Mouse (Mus musculus) right cerebral cortex, postnatal 14 days (tissue): ENCODE measurements around the gene Kcnmb2.

Source experiments
- DNase-seq: peaks from one replicate; pipeline ENCODE4 v3.0.0; 2022

The Kcnmb2 gene

GRCm38 (mm10) chr3:32020981-32021380 is 118.7 kb downstream of the Kcnmb2 start:
- DNase-seq, result no peak

DNA sequence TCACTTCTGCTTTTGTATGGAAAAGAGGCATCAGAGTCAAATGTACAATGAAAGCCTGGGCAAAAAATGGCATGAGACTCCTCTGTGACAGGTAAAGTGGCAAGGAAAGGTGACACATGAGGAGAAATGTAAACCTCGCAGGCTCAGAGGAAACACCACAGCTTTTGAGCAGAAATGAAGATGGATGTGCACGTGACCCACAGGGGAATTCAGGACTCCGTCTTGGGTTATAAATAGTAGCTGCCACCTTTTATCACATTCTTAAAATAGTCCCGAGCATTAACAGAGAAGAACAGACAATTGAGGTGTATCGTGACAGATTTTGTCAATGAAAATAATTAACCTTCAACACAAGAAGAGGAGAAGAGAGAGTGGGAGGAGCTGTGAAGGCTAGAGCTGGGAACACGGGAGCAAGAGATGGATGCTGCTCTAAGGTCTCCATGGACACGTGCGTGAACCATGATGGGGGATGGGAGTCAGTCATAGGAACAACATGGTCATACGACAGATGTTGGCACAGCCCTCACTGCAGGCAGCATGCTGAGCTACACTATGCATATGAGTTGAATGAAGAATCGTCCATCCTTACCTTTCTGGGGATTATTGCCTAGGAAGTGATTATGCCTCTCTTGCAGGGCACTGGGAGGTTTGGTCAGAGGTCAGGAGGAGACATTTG is 127.2 kb downstream of the Kcnmb2 start:
- no peak for DNase-seq

- no peak for DNase-seq
Observed at GRCm38 (mm10) chr3:32032381-32032780, 130.1 kb downstream of the Kcnmb2 start.

GRCm38 (mm10) chr3:32043814-32044213 is 141.5 kb downstream of the Kcnmb2 start:
- DNase-seq, result no peak

DNA sequence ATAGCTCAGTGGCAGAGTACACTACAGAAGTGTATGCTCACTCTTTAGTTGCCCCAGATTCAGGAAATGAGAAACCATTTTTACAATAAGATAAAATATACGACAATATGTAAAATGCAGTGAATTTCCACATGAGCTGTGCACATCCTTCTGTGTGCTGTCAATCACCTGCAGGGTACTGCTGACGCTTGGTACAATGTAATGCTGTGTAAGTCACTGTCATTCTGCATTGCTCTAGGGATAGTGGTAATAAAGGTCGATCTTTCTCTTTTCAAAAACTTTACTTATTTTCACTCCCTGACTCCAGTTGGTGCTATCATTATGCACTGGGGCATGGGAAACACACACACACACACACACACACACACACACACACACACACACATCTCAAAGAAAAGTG is 146.5 kb downstream of the Kcnmb2 start:
- no peak for DNase-seq

DNA sequence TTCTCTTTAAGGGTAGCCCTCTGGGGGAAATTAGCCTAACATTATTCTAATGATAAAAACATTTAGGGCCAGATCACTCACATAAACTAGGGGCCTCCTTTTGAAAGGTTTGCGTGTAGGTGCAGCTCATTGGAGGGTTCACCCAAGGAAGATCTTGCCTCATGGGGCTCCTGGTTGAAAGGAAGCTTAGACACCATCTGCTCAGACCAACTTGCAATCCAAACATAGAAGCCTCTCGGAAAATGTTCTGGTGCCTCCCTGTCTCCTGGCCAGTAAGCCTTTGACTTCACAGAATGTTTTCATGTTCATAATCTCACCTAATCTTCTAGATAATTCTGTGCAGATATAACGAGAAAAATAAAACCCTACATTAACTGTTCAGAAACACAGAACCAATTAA is 150.3 kb downstream of the Kcnmb2 start:
- DNase-seq, result no peak

DNA sequence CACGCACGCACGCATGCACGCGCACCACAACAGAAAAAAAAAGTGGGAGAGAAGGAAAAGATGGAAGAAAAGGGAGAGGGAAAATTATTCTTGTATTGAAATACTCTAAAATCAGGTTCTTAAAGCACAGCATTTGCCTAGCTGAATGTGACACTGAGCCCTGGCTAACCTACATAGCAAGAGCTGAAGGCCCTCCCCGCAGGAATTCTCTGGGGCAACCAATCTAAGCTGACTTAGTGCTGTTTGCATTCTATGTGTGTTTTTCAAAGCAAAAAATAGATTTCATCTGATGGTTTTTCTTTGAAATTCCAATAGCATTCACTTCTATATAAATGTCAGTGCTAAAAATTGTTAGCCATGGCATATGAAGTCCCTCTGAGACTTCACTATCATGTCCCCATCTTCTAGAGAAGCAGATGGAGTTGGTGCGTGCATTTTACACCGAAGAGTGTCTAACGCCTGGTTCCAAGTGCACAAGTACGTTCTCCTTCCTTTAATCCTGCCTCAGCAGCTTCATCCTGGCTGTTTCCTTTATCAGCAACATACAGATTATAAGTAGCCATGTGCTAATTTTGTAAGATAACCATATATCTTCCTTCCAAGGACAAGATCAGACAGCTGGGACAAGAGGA is 151.4 kb downstream of the Kcnmb2 start:
- no peak for DNase-seq

DNA sequence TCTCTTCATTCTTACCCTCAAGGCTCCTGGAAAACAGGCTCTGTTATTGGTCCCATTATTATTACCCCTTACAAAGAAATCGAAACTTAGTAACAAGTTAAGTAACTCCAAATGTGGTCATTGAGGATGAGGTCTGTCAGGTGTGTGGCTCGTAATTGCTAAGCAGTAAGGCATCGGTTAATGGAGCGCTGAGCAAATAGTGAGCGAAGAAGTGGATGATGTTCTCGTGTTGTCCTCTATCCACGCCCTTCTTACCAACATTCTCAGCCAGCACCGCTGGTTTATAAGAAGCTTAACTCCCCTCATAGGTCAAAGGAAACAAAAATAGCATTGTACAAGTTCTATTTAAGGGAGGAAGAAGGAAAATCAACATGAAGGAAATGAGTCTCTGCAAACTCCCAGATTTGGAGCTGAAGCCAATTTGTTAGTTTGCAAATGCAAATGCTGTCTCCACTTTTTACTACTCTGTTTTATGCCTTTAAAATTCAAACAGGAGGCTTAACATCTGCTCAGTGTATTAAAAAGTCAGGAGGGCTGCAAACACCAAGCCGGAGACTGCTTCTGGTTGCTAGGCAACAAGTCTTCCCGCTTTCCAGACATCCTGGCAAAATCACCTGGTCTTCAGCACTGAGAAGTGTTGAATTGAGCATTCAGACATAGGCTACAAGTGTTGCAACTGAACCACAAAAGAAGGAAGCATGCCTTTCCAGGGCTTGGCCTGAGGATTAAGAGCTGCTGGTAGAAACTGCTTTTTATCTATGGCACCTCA is 157.8 kb downstream of the Kcnmb2 start:
- no peak for DNase-seq

DNA sequence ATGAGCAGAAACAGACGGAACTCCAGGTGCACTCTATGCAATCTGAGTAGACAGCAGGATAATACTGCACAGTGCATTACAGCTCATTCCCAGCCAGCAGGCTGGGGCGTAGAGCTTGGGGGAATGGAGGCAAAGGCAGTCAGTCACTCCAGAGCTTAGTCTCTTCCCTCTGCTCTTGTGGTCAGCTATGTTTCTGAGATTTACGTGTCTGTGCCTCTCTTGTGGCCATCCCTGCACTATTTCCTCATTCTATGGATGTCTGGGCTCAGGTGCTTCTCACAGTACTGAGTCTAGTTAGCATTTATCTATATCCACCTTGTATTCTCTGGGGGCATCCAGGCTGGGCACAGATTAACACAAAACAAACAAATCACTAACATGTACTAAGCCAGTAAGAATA is 160.4 kb downstream of the Kcnmb2 start:
- no peak for DNase-seq

DNA sequence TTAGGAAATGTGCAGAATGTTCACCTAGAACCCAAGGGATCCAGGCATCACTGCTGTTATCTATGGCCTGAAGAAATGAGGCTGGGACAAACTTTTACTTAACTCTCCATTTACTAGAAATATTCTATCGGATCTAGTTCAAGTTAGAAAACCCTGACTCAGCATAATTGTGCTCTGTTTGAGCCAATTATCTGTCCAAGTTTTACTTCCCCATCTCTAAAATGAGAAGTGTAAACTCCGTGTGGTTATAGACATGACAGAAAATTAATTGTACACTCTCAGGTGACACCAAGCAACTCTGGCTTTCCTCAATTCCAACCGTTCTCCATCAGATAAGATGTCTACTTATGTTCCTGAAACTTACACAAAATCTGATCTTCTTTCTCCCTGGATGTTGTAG is 161.0 kb downstream of the Kcnmb2 start:
- DNase-seq, result no peak

DNA sequence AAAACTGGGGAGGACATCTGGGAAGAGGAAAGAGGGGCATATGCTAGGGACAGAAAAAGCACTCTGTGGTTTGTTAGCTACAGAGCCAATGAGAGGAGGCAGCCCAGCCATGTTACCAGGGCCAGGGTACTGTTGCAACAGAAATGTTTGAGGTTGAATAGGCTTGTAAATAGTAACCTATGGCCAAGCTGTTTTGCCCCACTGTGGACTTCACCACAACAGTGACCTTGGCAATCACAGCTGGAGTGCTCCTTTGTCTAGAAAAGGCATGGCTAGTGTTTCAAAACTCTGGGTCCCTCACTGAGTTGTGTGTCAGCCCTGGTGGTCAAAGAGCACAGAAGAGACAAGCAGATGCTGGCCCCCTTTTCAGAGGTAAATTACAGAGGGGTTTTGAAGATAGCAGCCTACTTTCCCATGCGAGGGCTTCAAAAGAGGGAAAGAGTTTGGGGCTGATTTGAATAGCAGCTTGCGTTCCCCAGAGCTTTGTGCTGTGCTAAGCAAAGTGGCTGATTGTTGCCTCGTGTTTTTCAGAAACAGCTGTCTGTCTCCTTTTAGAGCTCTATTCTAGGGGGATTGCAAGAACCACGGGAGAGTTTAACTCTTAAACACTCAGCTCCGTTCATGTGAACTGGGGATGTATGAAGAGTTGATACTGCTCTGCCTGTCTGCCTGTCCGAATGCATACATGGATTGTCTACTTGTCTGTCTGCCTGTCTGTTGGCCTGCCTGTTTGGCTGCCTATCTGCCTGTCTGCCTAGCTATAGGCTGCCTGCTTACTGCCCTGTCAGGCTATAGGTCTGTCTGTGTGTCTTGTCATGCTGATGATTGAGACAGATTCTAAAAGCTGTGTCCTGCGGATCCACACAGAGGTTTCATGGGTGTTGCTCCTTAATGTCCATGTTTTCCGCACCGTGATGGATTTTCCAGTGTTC is 165.0 kb downstream of the Kcnmb2 start:
- no peak for DNase-seq

DNA sequence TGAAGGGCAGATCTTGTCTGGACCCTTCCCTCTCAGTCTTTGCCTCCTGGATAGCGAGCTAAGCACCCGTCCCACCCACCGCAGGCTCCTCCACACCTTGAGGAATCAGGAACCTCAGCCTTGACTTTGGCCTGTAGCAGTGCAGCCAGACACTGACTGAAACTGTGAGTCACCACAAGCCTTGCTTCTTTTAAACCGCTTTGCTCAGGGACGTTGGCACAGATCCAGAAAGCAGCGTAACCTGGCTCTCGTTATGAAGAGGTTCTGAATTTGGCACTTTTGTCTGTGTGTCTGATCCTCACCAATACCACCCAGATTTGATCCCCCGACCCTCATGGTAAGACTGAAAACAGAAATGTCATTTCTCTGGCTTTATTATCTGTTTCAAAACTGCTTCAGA is 171.6 kb downstream of the Kcnmb2 start:
- DNase-seq, result peak; percentile 27

GRCm38 (mm10) chr3:32088762-32089161 is 186.5 kb downstream of the Kcnmb2 start:
- DNase-seq, result no peak

DNA sequence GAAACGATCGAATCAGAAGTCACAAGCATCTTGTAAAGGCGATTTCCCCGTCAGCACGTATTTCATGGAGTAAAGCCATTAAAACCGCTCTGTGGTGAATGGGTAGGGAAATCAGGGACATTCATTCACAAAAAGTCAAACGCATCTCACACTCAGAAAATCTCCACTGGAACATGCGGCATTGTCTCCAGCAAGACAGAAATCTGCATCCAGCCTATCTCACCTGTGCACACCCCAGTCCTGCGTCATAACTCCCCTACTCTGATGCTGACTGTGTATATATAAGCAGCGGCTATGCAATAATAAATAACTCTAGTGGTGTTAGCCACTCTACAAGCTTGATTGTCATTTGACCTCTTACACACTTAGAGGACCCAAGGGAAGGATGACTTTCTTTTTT is 199.1 kb downstream of the Kcnmb2 start:
- no peak for DNase-seq

DNA sequence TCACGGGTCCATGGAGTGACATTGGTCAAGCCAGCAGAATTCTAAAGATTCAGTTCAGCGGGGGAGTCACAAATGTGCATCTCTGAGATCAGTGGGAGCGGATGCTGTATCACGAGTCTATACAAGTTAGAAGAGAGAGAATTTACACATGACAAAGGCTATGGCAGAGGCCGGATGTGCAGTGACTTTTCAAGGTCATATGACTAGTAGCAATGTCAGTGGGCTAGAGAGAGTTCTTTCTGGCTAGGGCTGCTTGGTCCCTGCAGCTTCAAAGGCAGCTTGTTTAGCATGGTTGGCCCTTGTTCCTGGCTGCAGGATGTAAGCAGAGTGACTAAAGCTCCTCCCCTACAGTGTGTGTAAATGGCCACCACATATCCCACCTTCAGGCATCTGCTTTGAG is 217.5 kb downstream of the Kcnmb2 start:
- DNase-seq, result no peak

- DNase-seq, result no peak
Observed at GRCm38 (mm10) chr3:32121731-32122130, 219.4 kb downstream of the Kcnmb2 start.

- no peak for DNase-seq
Observed at GRCm38 (mm10) chr3:32125431-32125830, 223.1 kb downstream of the Kcnmb2 start.

DNA sequence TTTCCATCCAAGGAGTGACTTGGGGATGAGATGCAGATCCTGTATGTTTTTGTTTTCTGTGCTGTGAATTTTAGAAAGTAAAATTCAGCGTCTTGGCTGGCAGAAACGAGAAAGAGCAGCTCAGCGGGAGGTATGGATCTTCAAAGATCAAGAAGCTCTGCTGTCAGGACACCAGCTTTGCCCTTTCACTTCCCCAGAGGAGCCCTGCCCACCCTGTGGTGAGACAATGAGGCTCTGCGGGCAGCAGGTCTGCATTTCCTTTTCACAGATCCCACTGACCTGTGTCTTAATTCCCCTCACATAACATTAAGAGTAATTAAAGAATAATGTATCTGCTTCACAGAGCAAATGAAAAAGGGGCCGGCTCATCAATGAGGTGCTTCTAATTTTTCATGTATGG is 226.1 kb downstream of the Kcnmb2 start:
- DNase-seq, result no peak

DNA sequence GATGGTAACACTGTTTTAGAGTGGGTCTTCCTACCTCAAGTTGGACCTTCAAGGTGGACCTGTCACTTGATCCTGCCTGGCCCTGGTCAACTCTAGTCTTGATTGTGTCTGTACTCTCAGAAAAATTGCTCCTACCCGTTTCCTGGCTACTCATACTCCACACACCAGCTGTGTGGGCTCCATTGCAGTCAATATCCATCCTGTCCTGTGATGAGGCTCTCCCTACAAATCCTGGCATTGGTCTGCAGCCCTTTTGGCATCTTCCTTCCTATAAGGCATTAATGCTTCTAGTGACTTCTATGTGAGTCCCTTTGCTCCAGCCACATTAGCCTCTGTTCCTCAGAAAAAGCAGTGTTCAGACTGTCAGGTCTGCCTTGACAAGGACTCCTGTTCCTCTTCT is 228.4 kb downstream of the Kcnmb2 start:
- no peak for DNase-seq

- DNase-seq, result no peak
Observed at GRCm38 (mm10) chr3:32132395-32133004, 230.2 kb downstream of the Kcnmb2 start.

DNA sequence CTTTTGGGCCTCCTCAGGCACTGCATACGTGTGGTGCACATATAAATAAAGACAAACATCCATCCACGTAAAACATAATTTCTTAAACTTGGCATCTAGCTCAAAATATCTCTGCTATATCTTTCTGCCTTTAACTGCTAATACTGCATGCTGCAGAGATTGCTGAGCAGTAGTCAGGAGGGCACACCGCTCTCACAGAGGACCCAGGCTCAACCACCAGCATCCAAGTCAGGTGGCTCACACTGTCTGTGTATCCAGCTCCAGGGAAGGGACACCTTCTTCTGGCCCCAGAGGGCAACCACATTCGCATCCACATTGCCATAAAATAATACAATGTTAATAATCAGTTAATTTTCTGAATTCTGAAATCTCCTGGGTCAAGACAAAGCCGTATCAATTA is 241.9 kb downstream of the Kcnmb2 start:
- no peak for DNase-seq

DNA sequence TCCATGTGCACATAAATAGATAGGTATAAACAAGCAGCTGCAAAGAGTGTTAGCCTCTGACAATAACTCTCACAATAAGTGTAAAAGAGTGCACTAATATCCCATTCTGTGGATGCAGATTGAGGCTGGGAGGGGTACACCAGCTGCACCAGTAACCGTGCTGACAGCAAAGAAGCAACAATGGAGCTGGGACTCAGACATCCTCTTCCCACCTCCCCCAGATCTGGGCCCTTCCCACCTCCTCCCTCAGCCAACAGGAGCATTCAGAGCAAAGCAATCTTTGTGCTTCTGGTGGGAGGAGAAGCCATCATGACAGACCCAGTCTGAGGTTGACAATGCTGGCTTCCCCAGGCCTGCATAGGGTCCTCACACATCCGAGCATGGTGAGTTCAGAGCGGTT is 242.3 kb downstream of the Kcnmb2 start:
- DNase-seq, result no peak

- no peak for DNase-seq
Observed at GRCm38 (mm10) chr3:32147739-32148138, 245.4 kb downstream of the Kcnmb2 start.
